Mouse (Mus musculus) erythroid progenitor cell, adult 5-6 weeks (primary cell): Measurements from ENCODE around the gene Kifc1. TPM values are rescaled to one million over a fixed set of nuclear protein-coding genes. Genes with fewer than 3 reads are reported as not detected.
A peak's percentile ranks its signal among the peaks of the same experiment; 100 is the strongest.
"Not testable (repeated sequence)": the region's sequence is repeated elsewhere in the genome, so short reads cannot be mapped to it uniquely, and the experiment has no call there.

Experiments
- ATAC-seq: replicated peaks from 2 replicates; pipeline ENCODE4 v1.8.0; 2016; ENCODE audit warnings: moderate number of reproducible peaks, mild to moderate bottlenecking, moderate TSS enrichment, inconsistent platforms; ENCODE audit not compliant: poor library complexity, low FRiP score, severe bottlenecking
- total RNA-seq, 2 experiments: library from RNA; stranded (forward) in 1 of 2; stranded (reverse) in 1 of 2; fragments of 150-400 nt in 1 of 2; fragments of 186-747, 209-891 nt in 1 of 2; gene quantifications; 2 replicates each; pipeline versions ENCODE4 v1.2.3 to v1.2.4; 2015 to 2017; ENCODE audit warnings: low replicate concordance in 2 of 2

Kifc1 gene
- total RNA-seq, 2 experiments from 2014 or later: 89.3 to 479 TPM

DNA sequence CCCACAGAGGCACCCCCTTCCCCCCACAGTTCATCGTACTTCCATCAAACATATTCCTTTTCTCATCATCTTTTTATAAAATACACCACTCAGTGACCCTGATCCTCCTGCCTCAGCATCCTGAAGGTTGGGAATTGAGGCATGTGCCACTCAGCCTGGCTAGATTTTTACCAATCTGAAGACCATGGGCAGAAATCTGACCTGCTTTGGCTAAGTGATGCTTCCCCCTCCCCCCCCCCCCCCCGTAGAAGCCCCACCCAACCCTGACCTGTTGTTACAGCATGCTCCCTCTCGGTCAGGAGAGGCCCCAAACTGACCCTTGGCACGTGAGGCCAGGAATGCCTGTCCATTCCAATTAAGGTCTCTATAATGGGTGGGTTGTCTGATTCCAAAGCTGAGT lies 14.4 kb upstream of the Kifc1 start, which contains the start of gene Platr17:
TSS of gene Platr17 (plus strand) at position 301 of the 400 bp plus-strand sequence.
- ATAC-seq: not testable (repeated sequence)

DNA sequence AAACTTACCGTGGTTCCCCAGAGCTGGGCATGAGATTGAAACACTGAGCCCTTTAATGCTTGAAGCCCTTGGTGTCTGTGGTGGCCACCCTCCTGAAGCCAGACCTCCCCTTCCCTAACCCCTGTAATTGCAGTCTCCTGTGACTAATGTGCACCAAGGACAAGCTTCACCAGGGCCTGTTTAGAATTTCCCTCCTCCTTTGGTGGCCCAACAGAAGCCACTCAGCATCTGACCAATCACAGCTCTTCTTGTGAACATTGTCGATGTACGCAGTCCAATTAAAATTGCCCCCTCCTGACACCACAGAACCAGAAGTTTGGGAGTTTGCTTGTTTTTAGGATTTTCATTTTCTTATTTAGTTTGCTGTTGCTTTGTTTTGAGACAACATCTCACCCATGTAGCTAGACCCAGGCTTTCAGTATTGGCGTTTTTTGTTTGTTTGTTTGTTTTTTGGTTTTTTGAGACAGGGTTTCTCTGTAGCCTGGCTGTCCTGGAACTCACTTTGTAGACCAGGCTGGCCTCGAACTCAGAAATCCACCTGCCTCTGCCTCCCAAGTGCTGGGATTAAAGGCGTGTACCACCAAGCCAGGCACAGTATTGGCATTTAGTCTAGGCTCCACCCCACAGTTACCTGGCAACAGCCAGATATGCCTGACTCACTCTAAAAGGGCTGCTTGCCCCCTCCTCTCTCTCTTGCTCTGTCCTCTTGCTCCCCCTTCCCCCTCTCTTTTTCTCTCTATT lies 13.6 kb upstream of the Kifc1 start:
- ATAC-seq: not testable (repeated sequence)

DNA sequence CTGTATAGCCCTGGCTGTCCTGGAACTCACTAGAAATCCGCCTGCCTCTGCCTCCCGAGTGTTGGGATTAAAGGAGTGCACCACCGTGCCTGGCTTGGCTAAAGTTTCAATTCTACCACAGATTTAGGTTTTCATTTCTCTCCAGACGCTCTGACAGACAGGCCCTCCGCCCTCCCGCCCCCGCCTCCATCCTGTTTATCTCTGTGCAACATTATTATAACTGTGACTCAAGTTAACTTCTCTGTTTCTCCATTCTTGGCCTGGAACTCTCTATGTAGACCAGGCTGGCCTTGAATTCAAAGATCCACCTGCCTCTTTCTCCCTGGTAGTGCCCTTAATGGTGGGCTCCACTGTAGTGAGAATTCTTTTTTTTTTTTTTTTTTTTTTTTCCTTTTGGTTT lies 12.0 kb upstream of the Kifc1 start:
- no peak for ATAC-seq

DNA sequence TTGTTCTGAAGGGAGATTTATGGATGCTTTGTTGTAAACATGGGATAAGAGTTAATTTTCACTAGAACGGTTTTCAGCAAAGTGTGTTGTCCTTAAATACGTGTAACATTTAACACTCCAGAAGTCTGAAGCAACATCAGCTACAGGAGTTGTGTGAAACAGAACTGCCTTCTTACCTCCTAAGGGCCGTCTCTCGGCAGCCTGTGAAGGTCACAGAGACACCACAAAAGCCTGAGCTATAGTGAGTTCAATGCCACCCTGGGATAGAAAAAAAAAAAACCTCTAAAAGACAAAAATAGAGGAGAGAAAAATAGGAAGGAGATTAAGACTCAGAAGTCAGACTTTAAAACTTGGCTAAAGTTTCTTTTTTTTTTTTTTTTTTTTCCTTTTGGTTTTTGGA lies 11.6 kb upstream of the Kifc1 start:
- ATAC-seq: no peak

DNA sequence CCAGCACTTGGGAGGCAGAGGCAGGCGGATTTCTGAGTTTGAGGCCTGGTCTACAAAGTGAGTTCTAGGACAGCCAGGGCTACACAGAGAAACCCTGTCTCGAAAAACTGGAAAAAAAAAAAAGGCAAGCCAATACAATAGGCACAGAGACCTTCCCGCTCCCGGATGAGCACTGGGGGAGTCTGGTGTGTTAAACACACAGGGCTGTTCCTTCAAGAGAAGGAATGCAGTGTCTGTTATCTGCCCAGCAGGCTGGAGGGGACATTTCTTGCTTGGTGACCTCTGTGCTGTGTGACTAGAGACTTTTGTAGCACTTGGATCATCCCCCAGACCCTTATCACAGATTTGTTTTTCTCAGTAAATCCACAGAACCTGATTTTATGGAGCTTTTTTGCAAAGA lies 11.2 kb upstream of the Kifc1 start:
- no peak for ATAC-seq

DNA sequence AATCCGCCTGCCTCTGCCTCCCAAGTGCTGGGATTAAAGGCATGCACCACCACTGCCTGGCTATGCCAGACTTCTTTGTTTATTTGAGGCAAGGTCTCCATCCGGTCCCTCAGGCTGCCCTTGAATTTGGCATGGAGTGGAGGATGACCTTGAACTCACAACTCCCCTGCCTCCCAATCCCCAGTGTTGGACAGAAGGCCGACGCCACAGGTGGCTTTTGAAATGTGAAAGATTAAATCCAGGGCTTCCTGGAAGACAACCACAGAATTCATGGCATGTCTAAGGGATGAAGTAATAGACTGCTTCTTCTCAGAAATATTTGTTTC lies 10.5 kb upstream of the Kifc1 start:
- no peak for ATAC-seq

DNA sequence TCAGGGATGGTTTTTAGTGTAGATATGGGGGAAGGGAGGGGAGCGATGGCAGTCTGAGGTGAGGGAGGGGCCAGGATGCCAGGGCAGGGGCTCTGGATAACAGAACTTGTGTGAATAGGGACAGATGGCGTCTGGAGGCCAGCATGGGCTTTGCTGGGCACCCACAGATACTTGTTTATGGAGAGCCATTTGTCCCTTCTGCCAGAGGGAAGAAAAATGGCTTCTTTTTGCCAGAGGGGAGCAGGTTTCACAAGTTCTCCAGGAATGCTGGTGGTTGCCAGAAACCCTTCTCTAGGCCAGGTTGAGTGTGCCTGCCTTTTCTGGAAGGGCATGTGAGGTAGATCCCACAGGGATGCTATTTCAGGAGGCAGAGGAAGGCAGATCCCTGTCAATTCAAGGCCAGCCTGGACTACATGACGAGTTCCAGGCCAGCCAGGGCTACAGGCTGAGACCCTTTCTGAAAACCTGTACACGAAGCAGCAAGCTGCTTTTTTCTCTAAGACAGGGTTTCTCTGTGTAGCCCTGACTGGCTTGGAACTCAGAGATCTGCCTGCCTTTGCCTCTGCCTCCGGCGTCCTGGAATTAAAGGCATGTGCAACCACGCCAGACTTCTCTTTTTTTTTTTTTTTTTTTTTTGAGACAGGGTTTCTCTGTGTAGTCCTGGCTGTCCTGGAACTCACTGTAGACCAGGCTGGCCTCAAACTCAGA lies 10.0 kb upstream of the Kifc1 start:
- ATAC-seq: 0 out of 2 replicates have a peak, but pooled peaks have one; percentile 28

DNA sequence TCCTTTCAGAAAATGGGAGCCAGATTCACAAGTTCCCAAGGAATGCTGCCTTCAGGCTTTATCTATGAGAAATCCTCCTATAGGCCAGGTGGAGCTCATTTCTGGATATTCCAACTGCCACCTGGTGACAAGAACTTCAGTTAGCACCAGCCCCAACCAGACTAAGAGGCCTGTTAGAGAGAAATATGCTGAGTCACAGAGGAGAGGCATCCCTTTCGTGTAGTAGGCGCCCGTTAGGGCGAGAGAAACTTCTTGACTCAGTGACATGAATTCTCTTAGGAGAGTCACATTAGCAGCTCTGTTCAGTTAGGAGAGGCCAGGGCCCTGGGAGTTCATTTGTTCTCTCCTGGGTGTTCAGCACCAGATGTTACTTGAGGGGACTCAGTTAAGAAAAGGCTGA lies 9.2 kb upstream of the Kifc1 start:
- peak; percentile 87 for ATAC-seq

DNA sequence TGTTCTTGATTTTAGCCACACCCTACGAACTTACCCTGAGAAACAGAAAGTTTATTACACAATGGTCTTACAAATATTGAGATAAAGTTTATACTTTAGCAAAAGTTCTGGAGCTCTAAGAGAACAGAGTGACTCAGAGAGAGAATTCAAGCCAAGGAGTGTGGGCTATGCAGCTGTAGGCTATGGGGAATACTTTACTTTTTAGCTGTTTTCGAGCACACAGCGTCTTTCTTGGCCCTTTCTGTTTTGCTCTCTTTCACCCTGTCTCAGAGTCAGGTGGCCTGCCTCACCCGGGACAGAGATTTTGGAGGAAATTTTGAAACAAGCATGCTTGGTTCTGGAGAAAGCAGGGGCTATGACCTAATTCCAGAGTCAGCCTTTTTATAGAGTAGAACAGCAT lies 7.7 kb upstream of the Kifc1 start:
- not testable (repeated sequence) for ATAC-seq

DNA sequence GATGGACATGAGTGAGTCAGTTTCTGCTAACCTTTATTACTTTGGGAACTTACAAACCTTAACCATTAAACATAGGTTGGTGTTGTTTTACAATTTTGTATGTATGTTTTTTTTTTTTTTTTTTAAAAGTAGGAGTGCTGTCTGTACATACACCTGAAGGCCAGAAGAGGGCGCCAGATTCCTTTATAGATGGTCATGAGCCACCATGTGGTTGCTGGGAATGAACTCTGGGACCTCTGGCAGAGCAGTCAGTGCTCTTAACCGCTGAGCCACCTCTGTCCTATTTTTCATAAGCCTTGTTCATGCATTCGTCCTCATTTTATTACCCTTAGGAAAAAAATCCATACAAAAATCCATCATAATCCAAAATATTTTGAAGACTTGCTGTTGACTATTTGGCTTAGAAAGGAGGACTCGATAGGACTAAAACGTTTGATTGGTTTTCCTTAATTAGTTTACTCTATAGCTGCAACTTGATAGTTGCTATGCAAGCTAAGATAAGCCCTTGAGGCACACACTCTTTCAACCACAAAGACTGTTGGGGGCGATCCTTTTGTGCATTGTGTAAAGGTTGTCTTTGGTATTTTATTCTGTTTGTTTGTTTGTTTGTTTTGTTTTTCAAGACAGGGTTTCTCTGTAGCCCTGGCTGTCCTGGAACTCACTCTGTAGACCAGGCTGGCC lies 6.8 kb upstream of the Kifc1 start:
- ATAC-seq: 0 out of 2 replicates have a peak, but pooled peaks have one; percentile 35

DNA sequence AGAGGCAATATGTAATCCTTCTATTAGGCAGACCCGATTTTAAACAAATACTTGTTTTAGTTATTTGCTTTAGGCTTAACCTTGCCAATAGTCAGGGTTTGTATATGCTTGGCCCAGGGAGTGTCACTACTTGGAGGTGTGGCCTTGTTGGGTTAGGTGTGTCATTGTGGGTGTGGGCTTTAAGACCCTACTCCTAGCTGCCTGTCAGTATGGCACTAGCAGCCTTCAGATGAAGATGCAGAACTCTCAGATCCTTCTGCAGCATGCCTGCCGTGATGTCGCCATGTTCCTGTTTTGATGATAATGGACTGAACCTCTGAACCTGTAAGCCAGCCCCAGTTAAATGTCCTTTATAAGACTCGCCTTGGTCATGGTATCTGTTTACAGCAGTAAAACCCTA lies 2.5 kb upstream of the Kifc1 start:
- ATAC-seq: not testable (repeated sequence)

DNA sequence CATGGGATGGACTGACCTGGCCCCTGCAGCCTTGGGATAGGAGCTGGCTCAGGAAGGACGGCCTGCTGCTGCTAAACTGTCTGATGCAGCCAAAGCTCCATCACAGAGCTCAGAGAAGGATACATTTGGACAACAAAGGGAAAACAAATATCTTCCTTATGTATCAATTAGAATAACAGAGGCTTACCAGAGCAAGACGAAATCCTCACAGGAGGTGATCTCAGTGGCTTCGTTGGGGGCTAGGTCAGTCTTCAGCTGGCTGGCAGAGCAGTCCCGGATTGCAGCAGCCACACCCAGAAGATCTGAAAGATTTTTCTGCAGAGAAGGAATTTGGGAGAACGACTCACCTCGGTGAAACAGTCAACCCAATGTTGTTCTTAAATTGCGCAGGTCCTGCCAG lies 2.0 kb upstream of the Kifc1 start:
- ATAC-seq: no peak

DNA sequence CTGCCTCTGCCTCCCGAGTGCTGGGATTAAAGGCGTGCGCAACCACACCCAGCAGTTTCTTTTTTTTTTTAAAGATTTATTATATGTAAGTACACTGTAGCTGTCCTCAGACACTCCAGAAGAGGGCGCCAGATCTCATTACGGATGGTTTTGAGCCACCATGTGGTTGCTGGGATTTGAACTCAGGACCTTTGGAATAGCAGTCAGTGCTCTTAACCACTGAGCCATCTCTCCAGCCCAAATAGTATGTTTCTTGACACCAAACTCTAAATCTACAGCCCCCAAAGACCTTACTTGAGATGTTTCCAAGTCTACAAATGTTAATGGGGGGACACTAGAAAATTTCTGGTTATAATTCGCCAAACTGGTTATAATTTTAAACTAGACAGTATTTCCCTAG lies 1.4 kb upstream of the Kifc1 start:
- ATAC-seq: not testable (repeated sequence)

DNA sequence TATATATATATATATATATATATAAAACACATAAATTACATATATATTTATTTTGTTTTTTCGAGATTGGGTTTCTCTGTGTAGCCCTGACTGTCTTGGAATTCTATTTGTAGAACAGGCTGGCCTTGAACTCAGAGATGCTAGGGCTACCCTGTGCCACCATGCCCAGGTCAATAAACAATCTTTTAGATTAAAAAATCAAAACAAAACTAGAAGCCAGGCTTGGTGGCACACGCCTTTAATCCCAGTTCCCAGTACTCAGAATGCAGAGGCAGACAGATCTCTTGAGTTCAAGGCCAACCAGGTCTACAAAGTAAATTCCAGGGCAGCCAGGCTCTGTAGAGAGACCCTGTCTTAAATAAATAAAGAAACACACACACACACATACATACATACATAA lies 896 bp upstream of the Kifc1 start:
- ATAC-seq: no peak

DNA sequence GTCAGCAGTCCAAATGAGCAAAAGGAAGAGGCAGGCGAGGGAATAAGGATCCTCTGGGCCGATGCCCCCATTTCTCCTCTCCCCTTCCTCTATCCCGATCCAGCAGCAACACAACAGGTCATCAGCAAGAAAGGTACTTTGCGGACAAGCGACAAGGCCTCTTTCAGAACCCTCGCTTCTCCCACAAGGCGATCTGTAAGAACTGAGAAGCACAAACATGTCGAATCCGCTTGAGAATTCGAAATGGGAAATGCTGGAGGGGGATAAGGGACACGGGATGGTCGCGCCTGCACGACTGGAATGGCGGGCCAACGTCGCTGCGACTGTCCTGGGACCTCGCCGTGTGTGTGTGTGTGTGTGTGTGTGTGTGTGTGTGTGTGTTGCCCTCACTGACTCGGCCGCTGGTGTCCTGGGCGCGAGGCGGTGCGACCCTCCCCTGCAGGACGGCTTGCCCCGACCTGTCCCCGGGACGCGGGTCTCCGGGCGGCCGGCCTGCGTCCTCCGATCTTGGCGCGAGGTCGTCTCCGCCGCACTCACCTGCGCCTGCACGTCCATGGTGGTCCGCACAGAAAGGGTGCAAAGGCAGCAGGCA lies 424 bp downstream of the Kifc1 start:
- not testable (repeated sequence) for ATAC-seq

DNA sequence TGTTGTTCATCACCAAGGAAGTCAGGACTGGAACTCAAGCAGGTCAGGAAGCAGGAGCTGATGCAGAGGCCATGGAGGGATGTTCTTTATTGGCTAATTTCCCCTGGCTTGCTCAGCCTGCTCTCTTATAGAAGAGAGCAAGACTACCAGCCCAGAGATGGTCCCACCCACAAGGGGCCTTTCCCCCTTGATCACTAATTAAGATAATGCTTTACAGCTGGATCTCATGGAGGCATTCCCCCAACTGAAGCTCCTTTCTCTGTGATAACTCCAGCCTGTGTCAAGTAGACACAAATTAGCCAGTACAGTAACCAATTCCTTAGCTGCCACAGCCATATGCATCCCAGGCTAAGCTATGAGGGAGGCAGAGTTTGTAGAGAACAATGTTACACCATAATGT lies 2.2 kb downstream of the Kifc1 start:
- ATAC-seq: not testable (repeated sequence)

DNA sequence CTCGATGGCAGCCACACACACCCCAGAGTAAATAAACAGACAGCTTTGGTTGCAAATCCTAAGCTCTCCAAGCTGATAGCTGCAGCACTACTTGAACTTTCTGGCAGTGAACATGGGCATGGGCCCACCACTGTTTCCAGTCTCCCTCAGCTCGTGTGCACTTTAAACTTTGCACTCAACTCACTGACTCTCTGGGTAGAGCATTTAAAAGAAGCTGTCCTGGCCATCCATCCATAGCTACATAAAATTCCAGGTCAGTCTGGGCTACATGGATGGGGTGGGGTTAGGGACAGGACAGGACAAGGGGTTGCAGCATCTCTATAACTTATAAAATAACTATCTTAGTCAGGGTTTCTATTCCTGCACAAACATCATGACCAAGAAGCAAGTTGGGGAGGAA lies 2.7 kb downstream of the Kifc1 start:
- not testable (repeated sequence) for ATAC-seq

DNA sequence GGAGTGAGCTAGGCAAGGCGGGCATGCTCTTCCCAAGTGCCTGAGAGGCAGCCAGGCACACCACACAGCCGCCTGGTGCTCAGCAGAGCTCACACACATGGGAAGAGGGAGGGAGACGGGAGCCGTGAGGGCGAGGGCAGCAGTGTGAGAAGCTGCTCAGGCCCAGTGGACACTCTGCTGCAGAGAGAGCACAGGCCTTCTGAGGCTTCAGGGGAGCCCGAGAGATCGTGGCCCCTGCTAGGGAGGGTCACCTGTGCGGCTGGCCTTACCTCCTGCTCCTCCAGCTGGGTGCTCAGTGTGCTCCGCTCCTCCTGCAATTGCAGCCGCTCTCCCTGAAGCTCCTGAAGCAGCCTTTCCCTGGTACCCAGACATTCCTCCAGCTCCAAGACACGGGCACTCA lies 6.1 kb downstream of the Kifc1 start:
- peak; percentile 26; the same call in 1 of the 2 replicates for ATAC-seq

DNA sequence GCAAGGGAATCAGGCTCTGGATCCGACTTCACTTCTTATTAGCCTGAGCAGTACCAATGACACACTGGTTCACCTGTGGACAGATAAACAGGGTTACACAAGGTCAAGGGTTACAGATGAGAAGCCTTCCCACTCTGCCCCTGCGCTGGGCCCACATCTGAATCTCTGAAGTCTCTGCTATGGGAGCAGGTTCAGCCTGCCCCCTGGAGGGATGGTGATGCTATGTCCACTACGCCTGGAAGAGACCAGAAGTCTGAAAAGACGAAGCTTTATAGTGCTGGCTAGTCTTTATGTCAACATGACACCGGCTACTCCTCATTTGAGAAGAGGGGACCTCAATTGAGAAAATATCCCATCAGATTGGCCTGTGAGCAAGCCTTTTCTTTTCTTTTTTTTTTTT lies 14.7 kb downstream of the Kifc1 start:
- peak; percentile 33; the same call in 1 of the 2 replicates for ATAC-seq

DNA sequence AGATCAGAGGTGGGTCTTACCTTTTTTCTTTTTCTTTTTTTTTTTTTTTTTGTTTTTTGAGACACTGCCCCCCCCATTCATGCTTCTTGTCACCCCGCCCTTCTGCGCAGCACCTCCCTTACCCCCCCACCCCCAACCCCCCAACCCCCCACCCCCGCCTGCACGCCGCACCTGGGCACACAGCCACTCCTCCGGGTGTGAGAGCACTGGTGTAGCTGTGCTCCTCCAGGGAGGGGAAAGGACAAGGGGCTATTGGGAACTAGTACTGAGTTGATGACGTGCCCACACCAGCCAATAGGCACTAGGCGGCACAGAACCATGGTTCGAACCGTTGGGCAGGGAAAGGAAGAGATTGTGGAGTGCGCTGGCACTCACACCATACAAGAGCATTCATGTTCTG lies 16.1 kb downstream of the Kifc1 start:
- ATAC-seq: no peak
